Mouse (Mus musculus) kidney, adult 11 months (tissue): ENCODE data around the gene Fkbp8.

Source experiments
- DNase-seq: peaks from one replicate; pipeline ENCODE4 v3.0.0; 2022

Fkbp8 gene

DNA sequence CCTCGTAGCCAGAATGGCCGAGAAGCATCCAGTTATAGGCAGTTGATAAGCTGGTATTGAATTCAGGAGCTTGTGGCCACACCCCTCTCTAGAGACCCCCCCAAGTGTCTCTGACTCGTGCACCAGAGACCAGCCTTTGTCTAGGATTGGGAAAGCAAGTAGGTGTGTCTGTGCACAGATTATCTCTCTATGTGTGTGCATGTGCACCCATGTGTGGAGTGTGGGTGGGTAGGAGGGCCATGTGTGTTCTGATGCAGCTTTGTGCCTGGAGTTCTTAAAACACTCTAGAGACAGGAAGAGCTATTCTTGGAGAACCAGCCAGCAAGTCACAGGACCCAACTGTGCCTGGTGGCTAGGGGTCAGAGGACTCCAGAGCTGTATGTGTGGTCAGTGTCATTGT is 33.0 kb downstream of the Fkbp8 start:
- no peak for DNase-seq

DNA sequence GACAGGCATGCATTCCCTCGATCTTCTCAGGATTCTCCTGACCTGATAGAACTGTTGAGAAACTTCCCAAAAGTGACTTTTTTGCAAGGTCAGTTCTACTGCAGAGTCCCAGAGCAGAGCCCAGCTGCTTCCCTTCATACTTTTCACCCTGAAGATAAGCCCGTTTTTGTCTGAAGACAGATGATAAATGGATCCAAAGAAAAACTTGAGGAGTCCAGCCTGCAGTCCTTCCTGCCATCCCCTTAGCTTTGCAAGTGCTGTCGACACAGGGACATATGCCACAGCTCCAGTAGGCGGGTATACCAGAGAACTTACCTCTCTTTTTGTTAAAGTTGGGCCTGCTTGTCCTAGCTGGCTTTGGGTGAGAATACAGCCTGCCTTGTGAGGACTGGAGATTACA is 33.8 kb downstream of the Fkbp8 start:
- DNase-seq: no peak

DNA sequence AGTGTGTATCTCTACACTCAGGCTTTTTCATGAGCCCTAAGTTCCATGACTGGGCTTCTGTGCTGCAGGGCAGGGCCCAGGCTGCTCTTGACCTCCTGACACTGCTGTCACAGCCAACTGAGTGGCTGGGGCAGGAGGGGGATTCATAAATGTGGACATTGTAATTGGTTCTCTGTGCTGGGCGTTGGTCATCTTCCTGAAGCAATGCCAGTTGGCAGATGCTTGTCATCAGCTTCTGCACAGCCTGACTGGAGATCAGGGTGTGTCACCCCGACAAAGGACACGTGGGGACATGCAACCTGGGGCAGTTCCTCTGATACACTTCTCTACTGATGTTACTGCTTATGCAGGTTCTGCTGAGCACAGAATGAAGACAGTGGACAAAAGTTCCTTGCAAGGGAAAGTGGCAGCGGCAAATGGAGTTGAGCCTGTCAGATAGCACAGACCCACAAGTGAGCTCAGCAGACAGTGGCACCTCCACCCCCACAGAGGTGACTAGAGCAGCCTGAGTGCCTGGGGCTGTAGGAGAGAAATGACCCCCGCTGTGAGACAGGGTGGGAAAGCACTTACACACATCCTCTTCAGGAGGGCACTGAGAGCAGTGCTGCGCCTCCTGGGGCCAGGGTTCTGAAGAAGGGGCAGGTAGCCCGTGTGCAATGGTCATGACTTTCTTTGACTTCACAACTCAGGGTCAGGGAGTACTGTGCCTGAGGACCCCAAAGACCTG is 34.4 kb downstream of the Fkbp8 start:
- DNase-seq: peak; percentile 63

DNA sequence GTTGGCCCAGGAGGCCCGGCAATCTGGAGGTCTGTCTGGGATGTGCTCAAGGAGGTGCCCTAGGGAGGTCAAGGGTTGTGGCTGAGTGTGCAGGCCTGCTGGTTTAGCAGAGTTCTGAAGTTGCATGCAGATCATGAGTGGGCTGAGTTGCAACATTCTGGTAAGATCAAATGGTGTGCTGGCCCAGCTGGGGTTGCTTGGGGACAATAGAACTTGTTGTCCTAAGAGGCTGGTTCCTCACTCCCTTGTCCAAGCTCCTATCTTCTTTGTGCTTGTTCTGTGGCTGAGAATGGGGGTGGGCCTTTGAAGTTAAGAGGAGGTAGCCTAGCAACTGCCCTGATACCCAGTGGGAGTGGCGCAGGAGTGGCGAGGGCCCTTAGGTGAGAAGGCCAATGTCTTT is 35.3 kb downstream of the Fkbp8 start:
- DNase-seq: no peak

DNA sequence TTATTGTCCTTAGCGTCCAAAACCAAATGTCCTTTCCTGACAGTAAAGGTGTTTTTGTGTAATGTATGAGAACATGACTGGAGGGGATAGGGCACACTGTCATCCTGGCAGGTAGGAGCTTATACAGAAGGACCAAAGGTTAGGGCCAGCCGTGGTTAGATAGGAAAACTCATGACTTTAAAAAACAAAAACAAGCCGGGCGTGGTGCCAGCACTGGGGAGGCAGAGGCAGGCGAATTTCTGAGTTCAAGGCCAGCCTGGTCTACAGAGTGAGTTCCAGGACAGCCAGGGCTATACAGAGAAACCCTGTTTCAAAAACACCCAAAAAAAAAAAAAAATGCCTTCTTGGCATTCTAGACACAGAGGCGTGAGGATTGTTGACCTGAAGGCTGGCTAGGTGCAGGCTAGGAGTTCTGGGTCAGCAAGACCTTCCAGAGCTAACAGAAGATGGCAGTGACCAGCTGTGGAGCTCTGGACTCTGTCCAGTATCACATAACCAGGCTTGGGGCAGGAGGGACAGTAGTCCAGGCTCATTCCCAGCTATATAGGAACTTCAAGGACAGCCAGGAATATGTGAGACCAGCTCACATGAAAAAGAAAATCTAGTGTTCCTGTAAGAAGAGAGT is 36.4 kb downstream of the Fkbp8 start:
- no peak for DNase-seq

DNA sequence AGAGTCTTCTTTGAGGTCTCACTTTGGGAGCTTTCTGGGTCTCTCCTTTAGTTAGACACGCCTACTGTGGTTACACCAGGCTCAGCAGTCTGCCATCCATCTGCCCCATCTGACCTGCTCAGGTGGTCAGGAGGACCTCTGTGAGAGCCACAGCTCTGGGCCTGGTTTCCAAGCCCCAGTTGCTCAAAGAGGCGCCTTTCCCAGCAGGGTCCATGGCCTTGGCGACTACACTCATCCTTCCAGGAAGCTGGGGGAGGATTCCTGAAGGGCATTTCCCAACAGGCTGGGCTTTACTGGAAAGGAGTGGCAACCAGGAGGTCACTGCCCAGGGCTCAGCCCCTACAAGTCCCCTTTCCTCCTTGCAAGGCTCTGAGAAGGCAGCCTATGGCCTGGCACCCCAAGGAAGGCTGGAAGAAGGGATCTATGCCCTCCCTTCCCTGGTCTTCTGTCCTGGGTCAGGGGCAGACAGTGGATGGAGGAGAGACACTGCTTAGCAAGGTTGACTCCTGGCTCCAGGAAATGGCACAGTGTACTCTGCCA is 37.2 kb downstream of the Fkbp8 start:
- no peak for DNase-seq

DNA sequence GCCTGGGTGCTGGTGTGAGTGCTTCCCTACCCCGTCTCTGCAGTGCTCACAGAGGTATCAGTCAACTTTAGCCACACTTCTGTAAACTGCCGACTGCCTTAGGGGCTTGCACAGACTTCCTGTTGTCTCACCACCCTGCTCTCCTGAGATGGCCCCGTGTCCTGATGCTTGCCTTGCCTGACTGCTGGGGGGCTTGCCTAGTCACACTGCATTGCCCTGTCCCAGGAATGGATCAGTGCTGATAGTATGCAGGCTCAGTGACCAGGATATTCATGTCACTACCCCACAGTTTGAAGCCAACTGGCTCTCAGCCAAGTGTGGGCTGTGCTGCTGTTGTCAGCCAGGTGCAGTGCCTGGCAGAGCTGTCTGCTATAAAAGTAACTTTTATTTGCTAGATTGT is 38.0 kb downstream of the Fkbp8 start:
- DNase-seq: peak; percentile 62

DNA sequence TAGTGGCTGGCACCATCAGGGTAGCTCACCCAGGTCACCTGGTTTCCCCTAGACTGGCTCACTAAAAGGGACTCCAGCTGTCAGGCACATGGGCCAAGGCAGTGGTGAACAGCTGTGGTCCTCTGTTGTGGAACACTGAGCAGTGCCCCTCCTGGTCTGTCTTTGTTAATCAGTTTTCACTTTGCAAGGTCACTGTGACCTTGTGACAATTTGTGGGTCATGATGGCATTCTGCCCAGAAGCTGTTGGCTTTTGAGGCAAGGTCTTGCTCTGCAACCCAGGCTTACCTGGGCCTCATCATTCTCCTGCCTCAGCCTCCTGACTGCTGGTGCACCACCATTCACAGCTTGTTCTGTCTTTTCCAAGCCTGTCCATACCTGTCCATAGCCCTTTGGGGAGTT is 42.8 kb downstream of the Fkbp8 start:
- DNase-seq: no peak

DNA sequence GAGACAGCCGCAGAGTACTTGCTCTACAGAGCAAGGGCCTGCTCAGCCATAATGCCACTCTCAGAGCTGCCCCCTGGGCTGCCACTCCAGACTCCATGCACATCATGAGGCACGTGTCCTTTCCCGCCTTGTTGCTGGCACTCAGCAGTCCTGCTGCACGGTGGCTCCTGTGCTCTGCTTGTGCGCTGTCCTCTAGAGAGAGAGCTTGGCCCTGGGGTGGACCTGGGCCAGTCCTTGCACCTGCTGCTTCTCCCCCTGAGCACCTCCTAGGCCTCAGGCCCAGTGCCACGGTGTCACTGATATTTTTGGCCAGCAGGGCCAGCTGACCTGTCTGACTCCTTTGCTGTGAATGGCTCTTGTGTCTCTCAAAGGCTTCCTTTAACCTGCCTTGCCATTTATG is 43.5 kb downstream of the Fkbp8 start:
- DNase-seq: no peak

DNA sequence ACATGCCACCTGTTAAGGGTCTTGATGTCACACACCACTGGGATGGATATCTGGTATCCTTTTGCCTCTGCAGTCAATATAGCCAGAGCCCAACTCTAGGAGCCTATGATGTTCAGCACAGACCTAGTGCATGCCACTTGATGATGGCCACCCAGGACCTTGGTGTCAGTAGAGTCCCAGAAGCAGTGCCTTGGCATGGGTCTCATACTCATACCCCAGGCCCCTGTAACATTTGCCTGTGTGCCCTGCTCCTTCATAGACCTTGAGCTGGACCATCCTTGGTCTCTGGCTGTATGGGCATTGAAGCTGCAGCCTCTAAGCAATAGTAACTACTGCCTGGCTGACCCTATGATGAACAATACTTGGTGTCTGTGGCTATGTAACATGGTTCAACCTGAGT is 46.8 kb downstream of the Fkbp8 start:
- no peak for DNase-seq

DNA sequence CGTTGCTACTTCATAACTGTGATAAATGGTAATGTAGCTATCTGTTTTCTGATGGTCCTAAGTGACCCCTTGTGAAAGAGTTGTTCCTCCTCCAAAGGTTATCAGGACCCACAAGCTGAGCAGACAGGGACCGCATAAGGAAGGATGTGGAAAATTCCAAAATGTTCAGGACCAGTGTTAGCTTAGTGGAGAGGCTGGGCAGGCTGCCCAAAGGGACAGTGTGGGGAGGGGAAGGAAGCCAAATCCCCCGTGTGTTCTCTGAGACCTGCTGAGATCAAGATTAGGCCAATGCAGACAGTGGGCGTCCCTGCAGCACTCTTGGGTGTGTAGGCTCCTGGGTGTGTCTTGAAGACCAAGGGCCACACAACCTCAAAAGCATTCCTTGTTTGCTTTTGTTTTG is 47.4 kb downstream of the Fkbp8 start:
- DNase-seq: peak; percentile 83

DNA sequence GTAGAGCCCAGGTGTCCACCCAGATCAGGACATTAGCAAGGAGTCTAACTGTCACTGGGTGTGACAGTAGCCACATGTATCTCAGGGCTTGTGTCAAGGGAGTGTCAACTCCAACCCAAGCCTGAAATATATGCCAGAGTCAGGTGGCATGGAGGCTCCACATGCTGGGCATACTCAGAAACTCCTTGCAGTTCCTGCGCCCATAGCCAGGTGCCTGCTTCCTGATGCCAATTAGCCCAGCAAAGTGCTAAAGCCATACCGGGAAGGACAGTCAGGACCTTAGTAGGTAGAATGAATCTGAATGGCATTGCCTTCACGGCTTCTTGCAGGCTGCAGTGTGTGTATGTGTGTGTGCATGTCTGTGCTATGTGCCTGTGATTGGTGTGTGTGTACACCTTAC is 49.7 kb downstream of the Fkbp8 start:
- no peak for DNase-seq

DNA sequence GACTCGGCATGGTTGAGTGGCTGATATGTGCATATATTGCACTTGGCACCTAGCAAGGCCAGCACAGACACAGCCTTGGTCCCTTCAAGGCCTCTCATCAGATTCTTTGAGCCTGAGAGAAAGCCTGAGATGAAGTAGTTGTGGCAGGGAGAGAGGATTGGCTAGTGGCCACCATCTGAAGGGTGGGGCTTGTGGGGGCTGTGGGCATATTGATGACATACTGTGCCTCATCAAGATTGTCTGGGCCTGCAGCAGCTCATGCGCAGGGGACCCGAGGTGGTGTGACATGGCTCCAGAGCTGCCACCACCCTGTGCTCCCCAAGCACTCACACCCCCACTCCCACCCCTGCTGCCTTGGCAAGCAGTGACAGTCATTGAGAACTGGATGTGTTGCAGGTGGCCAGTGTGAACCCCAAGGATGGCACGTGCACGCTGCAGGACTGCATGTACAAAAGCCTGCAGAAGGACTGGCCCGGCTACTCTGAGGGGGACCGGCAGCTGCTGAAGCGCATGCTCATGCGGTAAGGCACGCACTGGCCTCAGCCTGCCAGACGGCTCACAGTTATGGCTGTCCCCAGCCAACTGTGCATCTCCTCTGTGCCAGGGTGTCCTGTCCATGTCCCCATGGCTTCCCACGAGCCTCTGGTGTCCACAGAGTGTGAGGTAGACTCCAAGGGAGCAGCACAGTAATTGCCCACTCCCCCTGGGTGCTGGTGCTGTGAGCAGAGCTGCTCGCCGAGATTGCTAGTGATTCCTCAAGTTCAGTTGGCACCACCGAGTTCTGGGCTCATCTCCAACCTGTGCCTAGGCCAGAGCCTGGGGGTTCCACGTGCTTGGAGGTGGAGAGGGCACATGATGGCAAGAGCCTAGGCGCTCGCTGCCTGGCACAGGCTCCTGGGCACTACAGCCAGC is 56.2 kb downstream of the Fkbp8 start:
- peak; percentile 57 for DNase-seq

DNA sequence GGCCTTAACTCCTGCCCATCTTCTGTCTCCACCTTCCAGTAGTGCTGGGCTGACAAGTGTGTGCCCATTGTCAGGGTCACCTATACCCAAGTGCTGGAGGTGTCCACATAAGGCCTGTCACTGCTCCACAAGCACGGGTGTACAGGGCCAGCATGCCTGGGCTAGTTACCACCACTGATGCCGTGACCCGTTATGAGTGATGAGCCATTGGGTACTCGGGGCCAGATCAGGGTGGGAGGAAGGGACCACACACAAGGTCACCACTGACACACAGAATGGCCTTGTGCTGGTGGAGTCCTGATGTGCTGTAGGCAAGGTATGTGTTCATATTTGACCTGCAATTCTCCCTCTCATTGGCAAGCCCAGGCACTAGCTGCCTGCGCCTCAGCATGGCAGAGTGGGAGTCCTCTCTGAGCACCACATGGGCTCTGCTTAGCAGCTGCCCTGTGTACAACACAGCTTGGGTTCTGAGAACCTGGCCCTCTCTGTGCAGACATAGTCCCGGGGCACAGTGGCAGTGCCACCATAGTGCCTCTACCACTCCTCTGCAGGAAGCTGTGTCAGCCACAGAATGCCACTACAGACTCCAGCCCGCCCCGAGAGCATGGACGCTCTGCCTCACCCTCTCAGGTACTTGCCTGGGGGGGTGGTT is 57.2 kb downstream of the Fkbp8 start:
- DNase-seq: no peak
